Mouse (Mus musculus) cerebellum, adult 11-12 months (tissue): ENCODE data around the gene Wnk2.
"Not testable (repeated sequence)": the region's sequence is repeated elsewhere in the genome, so short reads cannot be mapped to it uniquely, and the experiment has no call there.

Experiments
- DNase-seq: peaks from one replicate; pipeline ENCODE4 v3.0.0; 2022

The Wnk2 gene

DNA sequence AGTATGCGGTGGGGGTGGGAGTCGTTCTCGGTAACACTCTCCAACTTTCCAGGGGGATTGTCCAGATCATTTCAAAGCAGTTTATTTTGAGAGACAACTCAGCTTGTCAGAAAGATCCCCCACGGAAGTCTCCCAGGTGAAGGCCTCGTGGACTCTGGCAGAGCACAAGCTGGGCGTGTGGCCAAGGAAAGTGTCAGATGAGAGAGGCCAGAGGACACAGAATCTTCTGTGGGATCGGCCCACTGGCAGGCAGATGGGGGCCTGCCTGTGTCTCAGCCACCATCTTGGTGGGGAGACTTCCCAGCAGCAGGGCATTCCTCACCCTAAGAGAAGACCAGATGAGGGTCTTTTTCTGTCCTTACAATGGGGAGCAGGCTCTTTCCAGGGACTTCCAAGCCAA, 60.4 kb downstream of the Wnk2 start:
- peak; percentile 61 for DNase-seq

GRCm38 (mm10) chr13:49086431-49086830, 61.4 kb downstream of the Wnk2 start:
- no peak for DNase-seq

DNA sequence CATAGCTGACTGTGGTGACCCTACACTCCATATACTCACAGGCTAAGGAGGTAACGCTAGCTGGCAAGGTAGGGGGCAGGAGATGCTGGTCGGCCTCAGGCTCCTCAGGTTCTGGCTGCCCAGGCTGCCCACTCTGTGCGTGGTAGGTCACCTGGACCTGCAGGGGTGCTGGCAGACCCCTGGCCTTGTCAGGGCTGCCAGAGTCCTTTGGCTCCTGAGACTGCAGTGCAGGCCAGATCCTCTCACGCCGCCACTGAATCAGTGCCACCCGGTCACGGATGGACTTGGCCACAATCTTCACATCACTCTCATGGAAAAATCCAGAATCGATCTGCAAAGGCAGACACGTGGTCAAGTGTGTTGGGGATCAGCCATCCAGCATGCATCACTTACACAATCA, 62.6 kb downstream of the Wnk2 start:
- DNase-seq: peak; percentile 63

DNA sequence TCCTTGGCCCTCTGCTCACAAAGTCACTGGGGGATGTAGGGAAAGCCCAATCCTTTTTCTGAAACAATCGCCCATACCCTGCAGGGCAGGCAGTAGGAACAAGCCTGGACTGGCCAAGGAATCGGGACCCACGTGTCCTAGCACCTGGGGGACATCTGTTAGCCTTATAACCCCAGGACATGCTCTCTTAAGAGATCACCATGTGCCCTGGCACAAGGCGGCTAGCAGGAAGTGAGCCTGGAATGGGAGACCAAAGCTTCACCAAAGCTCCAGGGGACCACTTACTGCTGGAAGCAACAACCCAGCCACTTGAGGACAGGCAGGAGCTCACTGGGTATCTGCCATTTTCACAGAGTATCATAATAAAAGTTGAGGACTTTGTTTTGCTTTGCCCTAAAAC, 63.0 kb downstream of the Wnk2 start:
- no peak for DNase-seq

DNA sequence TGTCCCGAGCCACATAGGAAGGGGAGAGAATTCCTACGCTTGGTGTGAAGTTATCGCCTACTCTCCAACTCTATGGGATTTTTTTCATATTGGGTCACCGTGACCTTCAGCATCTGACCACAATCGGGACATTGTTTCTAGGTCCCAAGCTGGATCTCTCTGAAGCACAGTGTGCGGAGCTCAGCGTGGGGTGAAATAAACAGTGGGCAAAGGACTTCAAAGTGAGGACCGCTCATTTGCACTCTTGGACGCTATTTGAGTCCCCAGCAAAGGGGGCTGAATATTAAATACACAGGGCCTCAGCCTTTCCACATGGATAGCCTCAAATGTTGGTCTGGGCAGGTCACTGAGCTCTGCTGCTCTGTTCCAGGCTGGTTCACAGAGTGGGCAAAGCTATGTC, 63.9 kb downstream of the Wnk2 start:
- no peak for DNase-seq

DNA sequence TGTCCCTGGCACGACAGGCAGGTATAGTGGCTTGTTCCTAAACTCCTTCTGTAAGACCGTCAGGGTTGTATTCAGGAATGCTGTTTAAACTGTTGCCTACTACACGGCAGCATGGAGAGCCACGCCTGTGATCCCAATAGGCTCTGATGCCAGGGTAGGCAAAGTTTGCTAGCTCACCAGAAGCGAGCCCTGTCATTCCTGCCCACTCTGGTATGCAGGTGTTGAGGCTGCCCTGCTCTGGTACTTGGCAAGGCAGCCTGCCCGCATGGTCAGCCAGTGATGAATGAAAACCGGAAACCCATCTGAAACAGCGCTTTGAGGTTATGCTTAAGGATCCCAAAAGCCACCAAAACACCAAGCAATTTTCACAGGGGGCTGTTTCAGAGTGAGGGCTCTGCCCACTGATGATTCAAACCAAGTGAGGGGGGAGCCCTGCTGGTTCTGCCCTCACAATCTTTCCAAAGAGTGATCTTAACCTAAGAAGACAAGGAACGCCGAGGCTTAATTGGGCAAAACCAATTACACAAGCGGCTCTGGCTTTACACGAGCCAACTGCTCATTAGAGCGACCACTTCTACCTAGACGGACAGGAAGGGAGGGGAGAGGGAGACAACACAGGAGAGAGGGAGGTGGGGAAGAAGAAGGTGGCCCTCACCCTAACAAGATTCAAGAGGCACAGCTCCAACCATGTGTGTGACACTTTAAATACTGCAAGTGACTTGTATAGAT, 65.5 kb downstream of the Wnk2 start:
- no peak for DNase-seq

DNA sequence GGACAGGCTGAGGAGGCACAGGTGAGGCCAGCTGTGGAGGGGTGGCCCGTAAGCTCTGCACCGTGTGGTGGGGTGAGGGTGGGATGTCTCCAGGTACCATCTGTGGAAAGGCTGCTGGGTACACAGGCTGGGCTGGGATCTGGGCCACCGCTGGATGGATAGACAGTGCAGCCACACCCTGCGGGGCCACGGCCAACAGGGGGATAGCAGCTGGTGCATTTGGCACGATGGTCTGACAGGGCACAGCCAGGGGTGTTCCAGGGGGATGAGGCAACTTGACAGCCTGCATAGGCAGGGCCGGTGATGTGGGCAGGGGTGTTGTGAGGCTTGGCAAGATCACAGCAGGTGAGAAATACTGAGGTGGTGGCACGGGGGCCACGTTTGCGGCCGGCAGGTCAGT, 71.6 kb downstream of the Wnk2 start:
- no peak for DNase-seq

DNA sequence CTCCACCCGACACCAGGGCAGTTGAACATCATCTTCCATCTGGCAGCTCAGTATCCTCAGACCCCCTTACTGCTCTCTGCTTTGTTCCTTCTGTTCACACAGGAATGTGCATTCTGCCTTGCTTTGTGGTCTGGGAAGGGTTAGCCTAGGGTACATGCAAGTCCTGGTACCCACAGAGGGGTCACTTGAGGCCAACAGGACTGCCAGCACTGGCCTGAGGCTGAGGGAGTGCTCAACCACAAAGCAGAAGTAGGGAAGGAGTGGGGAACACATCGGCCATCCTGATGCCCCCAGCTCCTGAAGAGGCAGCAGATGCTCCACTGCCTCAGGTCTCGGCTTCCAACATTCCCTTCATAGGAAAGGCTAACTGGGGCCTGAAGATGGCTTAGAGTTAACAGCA, 72.4 kb downstream of the Wnk2 start:
- DNase-seq: no peak

DNA sequence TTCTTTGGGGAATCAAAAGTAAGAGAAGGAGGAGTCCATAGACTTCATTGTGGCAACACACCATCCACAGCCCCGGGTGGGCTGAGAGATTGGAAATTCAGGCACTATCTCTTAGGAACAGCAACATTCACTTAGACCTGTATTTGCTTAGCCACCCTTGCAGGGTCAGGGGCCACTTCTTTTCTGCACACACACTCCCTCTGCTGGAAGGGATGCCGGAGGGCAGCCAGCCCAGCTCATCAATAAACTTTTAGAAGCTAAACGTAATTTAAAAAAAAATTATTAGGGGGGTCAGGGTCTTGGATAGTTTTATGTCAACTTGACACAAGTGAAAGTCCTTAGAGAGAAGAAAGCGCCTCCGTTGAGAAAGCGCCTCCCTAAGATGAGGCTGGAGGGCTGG, 74.5 kb downstream of the Wnk2 start:
- no peak for DNase-seq

DNA sequence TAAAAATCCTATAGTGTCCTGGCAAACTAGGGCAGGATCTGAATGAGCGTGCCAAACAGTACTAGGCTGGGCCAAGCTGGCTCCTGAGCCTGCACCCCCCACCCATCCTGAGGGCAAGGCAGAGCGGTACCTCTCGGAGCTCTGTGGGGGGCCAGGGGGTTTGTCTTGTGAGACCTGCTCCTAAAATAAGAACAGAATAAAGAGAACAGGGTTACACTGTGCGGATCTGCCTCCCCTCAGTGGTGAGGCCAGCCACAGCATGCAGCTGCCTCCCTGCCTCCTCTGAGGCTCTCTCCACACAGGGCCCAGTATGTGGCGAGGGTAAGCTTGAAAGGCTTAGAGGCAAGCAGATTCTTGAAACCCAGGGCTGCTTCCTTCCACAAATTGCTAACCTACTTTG, 76.0 kb downstream of the Wnk2 start:
- DNase-seq: no peak

- no peak for DNase-seq
Observed at GRCm38 (mm10) chr13:49069979-49070378, 77.8 kb downstream of the Wnk2 start.

- no peak for DNase-seq
Observed at GRCm38 (mm10) chr13:49069393-49069792, 78.4 kb downstream of the Wnk2 start.

GRCm38 (mm10) chr13:49064257-49064656, 83.6 kb downstream of the Wnk2 start:
- DNase-seq: no peak

DNA sequence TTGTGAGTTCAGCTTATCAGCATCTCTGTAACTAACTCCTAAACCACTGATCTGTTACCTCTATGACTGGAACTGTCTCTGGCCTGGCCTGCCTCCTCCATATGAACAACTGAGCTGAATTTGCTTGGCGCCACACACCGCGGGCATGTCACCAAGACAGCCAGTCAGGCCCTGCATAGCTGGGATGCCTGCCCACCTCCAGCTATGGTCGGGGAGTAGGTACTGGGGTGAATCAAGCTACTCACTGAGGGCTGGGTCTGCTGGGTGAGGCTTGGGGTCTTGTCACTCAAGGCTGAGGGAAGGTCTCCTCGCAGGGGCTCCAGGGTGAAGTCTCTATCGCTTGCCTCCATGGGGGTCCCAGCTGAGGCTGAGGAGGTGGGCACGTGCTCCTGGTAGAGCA, 87.4 kb downstream of the Wnk2 start:
- no peak for DNase-seq

- no peak for DNase-seq
Observed at GRCm38 (mm10) chr13:49058528-49058927, 89.3 kb downstream of the Wnk2 start.

- no peak for DNase-seq
Observed at GRCm38 (mm10) chr13:49056304-49056703, 91.5 kb downstream of the Wnk2 start.

DNA sequence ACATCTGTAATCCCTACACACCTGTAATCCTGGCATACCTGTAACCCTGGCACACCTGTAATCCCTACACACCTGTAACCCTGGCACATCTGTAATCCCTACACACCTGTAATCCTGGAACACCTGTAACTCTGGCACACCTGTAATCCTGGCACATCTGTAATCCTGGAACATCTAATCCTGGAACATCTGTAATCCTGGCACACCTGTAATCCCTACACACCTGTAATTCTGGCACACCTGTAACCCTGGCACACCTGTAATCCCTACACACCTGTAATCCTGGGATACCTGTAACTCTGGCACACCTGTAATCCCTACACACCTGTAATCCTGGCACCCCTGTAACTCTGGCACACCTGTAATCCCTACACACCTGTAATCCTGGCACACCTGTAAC, 93.1 kb downstream of the Wnk2 start:
- not testable (repeated sequence) for DNase-seq

GRCm38 (mm10) chr13:49053333-49053732, 94.5 kb downstream of the Wnk2 start:
- no peak for DNase-seq

- DNase-seq: no peak
Observed at GRCm38 (mm10) chr13:49052512-49052911, 95.3 kb downstream of the Wnk2 start.

- DNase-seq: no peak
Observed at GRCm38 (mm10) chr13:49047393-49047792, 100.4 kb downstream of the Wnk2 start.

- no peak for DNase-seq
Observed at GRCm38 (mm10) chr13:49044145-49044561, 103.7 kb downstream of the Wnk2 start.

- no peak for DNase-seq
Observed at GRCm38 (mm10) chr13:49042371-49042770, 105.4 kb downstream of the Wnk2 start.

DNA sequence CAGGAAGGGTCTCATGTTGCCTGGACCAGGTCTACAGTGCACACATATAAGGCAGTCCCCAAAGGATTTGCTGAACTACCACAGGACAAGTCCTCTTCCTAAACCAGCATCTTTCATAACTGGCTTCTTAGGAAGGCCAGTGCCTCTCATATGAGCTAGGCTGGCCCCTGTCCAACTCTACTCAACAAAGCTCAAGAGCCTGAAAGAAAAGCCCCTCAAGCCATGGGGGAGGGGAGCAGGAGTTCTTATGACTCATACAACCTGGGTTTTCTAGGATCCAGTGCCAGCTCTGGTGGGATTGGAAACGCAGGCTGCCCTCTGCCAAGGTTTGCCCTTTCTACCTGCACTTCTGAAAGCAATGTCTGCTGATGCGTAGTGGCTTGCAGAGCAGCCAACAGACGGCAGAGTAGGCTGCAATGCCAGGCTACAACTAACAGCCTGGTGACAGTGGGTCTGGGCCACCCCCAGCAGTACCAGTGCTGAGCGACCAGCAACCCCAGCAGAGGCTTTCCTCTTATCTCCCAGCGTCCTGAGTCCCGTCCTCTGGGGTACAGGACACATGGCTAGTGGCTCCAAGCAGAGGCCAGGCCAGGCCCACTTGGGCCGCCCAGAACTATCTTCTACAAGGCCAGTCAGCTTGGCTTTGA, 110.8 kb downstream of the Wnk2 start:
- DNase-seq: no peak

- no peak for DNase-seq
Observed at GRCm38 (mm10) chr13:49036436-49036835, 111.4 kb downstream of the Wnk2 start.

- DNase-seq: no peak
Observed at GRCm38 (mm10) chr13:49031029-49031428, 116.8 kb downstream of the Wnk2 start.
